Mouse (Mus musculus): Measurements from ENCODE around the gene Vmn2r99. TPM values are rescaled to one million over a fixed set of nuclear protein-coding genes. Genes with fewer than 3 reads are reported as not detected.

Gene Vmn2r99
- polyA plus RNA-seq (2017; shearing (Covaris generic)): under 1 TPM; 0.02 to 0.05 TPM

GRCm38 (mm10) chr17:19361649-19362048 is at the start of gene Vmn2r99:
TSS of gene Vmn2r99 (plus strand) at chr17:19361949.

Other genes starting within 250 kb of the Vmn2r99 start
- gene Vmn2r100, start 142.8 kb downstream of the Vmn2r99 start, polyA plus RNA-seq (2017; shearing (Covaris generic)): under 1 TPM; 0.02 to 0.33 TPM
- gene Vmn2r101, start 215.3 kb downstream of the Vmn2r99 start, polyA plus RNA-seq (2017; shearing (Covaris generic)): under 1 TPM; 0.10 to 0.11 TPM